Mouse (Mus musculus) ovary, adult 18-20 months (tissue): ENCODE results near the gene Adm2.

Source experiments
- DNase-seq: peaks from one replicate; pipeline ENCODE4 v3.0.0; 2022; ENCODE audit warnings: low spot score, mixed read lengths

Adm2 gene

DNA sequence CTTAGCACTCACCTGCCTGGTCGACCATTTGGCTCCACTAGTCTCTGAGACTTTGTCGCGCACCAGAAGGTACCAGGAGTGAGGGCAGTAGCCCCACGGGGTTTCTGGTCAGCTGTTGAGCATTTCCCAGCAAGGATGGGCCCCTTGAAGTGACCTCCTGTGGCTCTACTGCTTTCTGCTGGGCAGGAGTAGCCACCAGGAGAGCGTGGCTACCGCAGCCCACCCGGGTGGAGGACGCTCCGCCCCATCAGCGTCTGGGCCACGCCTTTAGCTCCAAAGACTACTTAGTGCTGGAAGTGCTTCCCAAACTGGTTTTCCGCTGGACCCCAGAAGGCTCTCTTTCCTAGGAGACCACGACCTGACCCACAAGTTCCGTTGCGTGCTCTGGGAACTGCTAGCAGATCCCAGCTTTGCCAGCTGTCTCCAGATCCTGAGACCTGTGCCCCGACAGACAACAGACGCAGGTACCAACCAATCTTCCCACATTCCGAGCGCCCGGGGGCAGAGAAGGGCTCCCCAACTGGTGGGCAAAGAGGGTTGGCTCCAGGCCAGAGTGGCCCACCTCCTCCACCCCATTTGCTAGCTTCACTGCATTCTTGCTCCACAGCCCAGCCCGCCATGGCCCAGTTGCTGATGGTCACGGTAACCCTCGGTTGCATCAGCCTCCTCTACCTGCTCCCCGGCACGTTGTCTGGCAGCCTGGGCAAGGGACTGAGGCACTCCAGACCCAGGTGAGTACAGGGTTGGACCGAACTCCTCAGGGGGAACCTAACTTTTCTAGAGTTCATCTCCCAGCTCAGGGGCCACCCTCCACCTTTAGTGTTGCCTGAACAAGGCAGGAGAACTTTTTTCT, at the start of gene Adm2:
Gene Adm2 (plus strand): TSS at position 51 of the 853 bp plus-strand sequence.
- no peak for DNase-seq

- DNase-seq, result no peak
These were observed 47.0 kb upstream of the Adm2 start for GRCm38 (mm10) chr15:89275497-89275896.

DNA sequence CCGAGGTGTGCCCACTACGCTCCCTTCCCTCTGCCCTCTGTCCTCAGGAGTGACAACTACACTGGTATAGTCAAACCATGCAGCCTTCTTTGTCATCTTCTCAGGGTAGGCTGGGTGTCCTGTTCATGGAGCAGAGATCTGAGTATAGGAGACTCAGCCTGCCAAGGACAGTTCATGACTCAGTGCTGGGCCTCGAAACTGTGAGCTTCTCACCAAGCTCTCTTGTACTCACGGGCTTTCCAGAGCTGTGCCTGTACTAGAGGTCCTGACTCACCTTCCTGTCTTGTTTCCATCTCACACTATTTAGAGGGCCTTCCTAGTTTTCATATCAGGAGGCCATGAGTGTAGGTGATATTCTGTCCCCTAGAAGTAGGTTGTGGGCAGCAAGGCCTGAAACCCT, 45.2 kb upstream of the Adm2 start:
- no peak for DNase-seq

- DNase-seq, result no peak
These were observed 40.0 kb upstream of the Adm2 start for GRCm38 (mm10) chr15:89282546-89282945.

DNA sequence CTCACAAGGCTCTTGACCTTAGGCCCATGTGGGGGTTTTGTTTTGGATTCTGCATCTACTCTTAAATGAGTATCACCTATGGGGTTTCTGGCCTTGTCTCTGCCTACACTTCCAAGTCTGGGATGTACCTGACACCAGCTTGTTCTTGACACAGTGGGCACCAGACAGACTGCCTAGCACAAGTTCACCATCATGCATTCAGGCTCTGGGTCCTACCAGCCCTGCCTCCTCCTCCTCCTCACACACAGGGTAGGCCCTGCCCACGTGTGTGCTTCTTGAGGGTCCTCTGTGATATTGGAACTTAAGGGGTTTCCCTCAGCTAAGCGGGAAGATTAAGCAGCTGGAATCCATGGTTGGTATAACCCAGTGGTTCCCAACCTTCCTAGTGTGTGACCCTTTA, 38.4 kb upstream of the Adm2 start:
- DNase-seq, result no peak

GRCm38 (mm10) chr15:89285004-89285403, 37.5 kb upstream of the Adm2 start:
- DNase-seq, result no peak

- no peak for DNase-seq
These were observed 37.0 kb upstream of the Adm2 start for GRCm38 (mm10) chr15:89285478-89285877.

- DNase-seq, result no peak
These were observed 36.4 kb upstream of the Adm2 start for GRCm38 (mm10) chr15:89286114-89286513.

DNA sequence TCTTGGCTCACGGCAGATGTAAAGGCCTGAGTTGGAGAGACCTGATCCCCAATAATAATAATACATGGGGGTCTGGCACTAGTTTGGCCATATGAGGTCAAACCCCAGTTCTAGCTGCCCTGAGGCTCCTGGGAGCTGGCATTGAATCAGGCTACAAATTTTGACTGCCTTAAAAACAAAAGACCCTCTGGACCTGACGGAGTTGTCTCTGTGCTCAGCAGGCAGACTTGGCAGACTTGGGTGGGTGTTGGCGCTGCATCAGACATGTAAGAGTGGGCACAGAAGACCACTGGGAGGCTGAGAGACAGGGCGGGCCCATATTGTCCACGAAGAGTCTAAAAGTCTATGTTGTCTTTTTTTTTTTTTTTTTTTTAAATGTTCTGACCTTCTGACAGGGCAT, 35.9 kb upstream of the Adm2 start:
- DNase-seq, result no peak

DNA sequence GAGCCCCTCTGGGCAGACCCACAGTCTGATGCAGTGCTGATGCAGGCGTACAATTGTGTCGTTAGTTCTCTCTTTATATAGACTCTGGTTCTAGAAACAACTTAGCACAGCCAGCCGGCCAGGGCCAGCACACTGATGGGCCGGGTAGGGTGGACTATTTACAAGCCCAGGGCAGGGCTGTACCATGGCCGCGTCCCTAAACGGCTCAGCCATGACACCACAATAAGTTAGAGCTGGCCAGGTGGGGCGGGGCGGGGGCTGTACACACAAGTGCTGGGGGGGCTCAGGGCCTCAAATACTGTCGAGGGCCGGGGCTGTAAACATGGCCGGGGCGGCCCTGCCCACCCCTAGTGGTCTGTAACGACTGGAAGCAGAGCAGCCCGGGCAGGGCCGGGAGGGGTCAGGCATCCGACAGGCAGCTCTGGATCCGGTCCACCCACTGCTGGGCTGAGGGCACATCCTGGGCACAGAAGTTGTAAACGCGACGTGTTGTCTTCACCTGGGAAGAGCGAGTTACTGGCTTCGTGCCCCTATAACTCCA, 34.2 kb upstream of the Adm2 start:
- no peak for DNase-seq

- DNase-seq, result no peak
These were observed 33.1 kb upstream of the Adm2 start for GRCm38 (mm10) chr15:89289455-89289854.

GRCm38 (mm10) chr15:89291521-89291920, 31.0 kb upstream of the Adm2 start:
- DNase-seq, result no peak

- DNase-seq, result no peak
These were observed 29.7 kb upstream of the Adm2 start for GRCm38 (mm10) chr15:89292795-89293194.

DNA sequence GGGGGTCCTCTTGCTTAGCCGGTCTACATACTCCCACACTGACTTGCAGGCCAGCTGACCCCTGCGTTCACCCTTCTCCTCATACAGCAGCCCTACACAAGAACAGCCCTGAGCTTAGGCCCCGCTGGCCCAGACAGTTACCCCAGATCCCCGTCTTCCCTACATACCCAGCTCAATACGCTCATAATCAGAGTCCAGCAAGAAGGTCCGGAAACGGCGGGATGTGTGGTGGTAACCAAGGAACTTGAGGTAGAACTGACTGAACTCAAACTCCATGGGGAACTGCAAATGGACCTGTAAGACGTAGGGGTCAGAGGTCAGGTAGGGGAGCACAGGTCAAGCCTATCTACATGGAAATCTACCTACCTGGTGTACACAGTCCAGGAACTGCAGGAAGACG, 28.7 kb upstream of the Adm2 start:
- no peak for DNase-seq

GRCm38 (mm10) chr15:89295580-89296165, 26.8 kb upstream of the Adm2 start:
- DNase-seq, result no peak

- DNase-seq, result peak; percentile 26
These were observed 26.1 kb upstream of the Adm2 start for GRCm38 (mm10) chr15:89296465-89296864.

- DNase-seq, result no peak
These were observed 24.8 kb upstream of the Adm2 start for GRCm38 (mm10) chr15:89297695-89298094.

GRCm38 (mm10) chr15:89300180-89300579, 22.3 kb upstream of the Adm2 start:
- DNase-seq, result no peak

DNA sequence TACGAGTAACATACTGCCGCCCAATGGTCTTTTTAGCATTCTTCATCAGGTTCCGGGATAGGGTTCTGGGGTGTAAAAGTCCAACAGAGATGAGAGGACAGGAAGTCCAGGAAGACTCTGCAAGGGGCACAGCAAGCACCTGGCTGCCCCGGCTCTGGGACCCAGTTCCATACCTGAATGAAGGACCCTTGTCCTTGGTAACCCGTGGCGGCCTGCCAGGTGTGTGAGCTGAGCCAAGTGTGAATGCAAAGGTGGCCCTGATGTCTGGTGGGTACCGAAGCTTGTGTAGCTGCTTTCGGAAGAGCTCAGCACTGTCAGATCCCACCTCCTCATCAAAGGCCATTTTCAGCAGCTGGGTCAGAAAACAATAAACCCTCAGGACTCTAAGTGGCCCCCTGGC, 21.9 kb upstream of the Adm2 start:
- no peak for DNase-seq

GRCm38 (mm10) chr15:89305966-89306365, 16.6 kb upstream of the Adm2 start:
- DNase-seq, result no peak

DNA sequence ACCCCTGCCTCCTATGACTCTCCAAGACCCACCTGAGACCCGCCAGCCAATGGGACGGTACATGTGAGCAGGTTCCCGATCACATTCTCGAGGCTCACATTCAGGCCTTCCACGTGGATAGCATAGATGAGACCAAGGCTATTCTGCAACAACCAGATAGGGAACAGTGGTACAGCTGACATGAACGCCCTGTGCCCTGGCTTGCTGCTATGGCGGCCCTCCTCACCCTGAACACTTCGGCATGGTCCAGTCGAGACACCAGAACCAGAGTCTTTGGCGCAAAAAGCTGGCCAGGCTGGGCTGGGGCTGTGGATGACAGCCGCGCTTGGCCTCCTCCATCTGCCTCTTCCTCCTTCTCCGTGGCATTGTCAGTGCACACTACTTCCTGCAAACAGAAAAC, 15.1 kb upstream of the Adm2 start:
- DNase-seq, result no peak

GRCm38 (mm10) chr15:89308406-89309139, 13.9 kb upstream of the Adm2 start:
- DNase-seq, result no peak
